Mouse (Mus musculus) brain, embryonic 14.5 days (tissue): Measurements from ENCODE around the gene Zfp882. TPM values are rescaled to one million over a fixed set of nuclear protein-coding genes. Genes with fewer than 3 reads are reported as not detected.
A peak's percentile ranks its signal among the peaks of the same experiment; 100 is the strongest.
"Not testable (repeated sequence)": the region's sequence is repeated elsewhere in the genome, so short reads cannot be mapped to it uniquely, and the experiment has no call there.

Source experiments
- DNase-seq: peaks from one replicate; pipeline ENCODE4 v3.0.0-alpha.2; 2011; ENCODE audit warnings: low read depth
- CTCF ChIP-seq: fragments of 200-500 bp; IDR thresholded peaks from 2 replicates; pipeline ENCODE4 v1.5.1; 2012; ENCODE audit warnings: inconsistent platforms, mild to moderate bottlenecking, moderate library complexity, borderline replicate concordance; ENCODE audit not compliant: insufficient read depth, insufficient read length; ENCODE audit errors: extremely low read depth
- POLR2A ChIP-seq: fragments of 200-500 bp; IDR thresholded peaks from 2 replicates; pipeline ENCODE4 v1.6.1; 2012; ENCODE audit warnings: mild to moderate bottlenecking, inconsistent platforms, borderline replicate concordance; ENCODE audit not compliant: poor library complexity, insufficient read depth, insufficient read length, severe bottlenecking; ENCODE audit errors: extremely low read depth
- polyA plus RNA-seq: library from polyadenylated mRNA; depleted of rRNA; stranded (reverse); fragments of >200 nt; gene quantifications from 2 replicates; pipeline ENCODE4 v1.2.3, GENCODE M21; 2012; rRNA removed

The Zfp882 gene
- 9.0 and 13.1 TPM in 2 replicates for polyA plus RNA-seq

GRCm38 (mm10) chr8:71908309-71909261 lies at the start of gene Zfp882, which contains the start of gene Zfp617:
TSS of gene Zfp882 (plus strand) at chr8:71908608.
TSS of gene Zfp617 (plus strand) at chr8:71908635.
- TF ChIP-seq POLR2A, result peak; percentile 81; the same call in 1 of the 2 replicates
- peak; percentile 55 for TF ChIP-seq CTCF
- DNase-seq, result peak; percentile 96

DNA sequence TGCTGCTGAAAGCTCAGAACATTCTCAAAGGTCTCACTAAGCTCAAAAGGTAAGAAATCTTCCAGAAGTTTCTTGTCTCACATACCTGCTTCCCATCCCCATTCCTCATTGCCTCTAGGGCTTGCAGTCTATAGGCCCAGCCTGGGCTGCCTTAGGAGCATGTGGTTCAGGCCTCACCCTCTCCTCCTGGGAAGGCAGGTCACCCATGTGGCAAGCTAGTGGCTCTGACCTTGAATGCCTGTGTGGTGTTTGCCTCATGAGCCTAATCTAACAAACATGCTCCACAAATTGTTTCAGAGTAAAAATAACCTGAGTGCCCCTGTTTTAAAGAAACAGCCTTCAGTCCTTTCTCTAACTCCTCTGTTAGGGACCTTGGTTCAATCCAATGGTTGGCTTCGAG lies 46.9 kb upstream of the Zfp882 start:
- not testable (repeated sequence) for DNase-seq

GRCm38 (mm10) chr8:71862038-71862437 lies 46.4 kb upstream of the Zfp882 start:
- DNase-seq, result not testable (repeated sequence)

DNA sequence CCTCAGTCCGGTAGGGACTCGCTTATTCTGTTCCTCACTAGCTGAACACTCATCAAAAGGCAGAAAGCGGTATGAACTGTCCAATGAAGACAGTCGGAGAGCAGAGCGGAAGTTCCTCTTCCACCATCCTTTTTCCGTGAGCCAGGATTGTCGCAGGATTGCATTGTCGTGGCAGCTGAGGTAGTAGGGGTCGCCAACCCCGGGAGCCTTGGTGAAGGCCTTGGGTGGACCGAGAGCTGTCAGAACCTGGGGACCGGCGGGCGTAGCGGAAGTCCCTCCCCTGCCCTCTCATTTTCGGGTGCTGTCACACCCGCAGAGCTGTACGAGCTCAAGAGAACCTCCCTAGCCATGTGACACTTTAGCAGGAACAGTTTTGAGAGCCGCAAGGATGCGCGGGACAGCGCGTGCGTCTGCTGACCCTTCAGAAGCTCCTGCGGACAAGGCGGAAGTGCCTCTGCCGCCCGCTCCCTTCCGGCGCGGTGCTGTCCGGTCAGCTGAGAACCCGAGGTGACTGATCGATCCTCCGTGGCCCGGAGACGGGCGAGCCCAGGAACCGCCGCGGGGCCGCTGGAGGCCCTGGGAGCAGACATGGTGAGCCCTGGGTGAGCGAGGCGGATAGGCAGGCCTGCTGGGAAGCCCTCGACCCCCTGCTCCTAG lies 26.7 kb upstream of the Zfp882 start, which contains the start of gene Zfp709:
Gene Zfp709 (plus strand): TSS at position 402 of the 657 bp plus-strand sequence.
- TF ChIP-seq CTCF (no peak), POLR2A (peak; percentile 31; the same call in 1 of the 2 replicates)
- DNase-seq, result peak; percentile 89

DNA sequence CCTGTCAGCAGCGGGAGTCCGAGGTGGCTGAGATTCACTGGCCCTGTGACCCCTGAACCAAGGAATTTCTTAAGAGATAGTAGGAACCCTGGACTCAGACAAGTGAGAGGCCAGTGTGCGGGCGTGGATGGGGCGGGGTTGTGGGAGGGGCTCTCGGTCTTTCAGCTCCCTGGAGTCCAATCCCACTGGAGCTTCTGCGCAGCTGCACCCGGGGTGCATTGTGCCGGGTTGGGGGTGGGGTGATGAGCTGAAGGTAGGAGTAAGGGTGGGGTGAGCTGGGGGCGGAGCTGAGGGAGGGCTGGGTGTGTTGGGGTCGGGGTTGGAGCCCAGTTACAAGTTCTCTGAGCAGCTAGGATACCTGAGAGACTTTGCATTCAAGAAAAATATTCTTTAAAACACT lies 7.7 kb upstream of the Zfp882 start:
- DNase-seq, result not testable (repeated sequence)

- DNase-seq, result not testable (repeated sequence)
Observed at GRCm38 (mm10) chr8:71903084-71903483, 5.3 kb upstream of the Zfp882 start.

GRCm38 (mm10) chr8:71906809-71907208 lies 1.6 kb upstream of the Zfp882 start:
- no peak for DNase-seq
- TF ChIP-seq CTCF (no peak), POLR2A (no peak)

DNA sequence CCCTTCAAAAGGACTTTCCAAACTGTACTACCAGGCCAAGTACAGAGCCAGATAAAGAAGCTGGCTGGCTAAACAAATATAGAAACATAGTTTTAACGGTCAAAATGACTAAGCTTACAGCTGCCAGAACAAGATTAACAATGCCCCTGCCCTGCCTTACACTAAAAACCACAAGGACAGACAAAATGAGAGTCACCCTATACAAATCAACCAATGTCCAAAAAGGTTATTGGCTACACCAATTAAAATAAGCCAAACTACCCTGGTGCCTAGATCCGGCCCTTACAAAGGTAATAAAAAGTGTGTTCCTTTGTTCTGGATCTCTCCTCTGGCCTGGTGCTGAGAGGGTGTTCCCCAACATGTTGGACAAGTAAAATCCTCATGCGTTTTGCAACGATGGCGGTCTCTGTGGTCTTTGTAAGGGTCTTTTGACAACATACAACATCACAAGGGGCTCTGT lies 580 bp upstream of the Zfp882 start:
- TF ChIP-seq POLR2A (no peak), CTCF (no peak)
- DNase-seq, result no peak

DNA sequence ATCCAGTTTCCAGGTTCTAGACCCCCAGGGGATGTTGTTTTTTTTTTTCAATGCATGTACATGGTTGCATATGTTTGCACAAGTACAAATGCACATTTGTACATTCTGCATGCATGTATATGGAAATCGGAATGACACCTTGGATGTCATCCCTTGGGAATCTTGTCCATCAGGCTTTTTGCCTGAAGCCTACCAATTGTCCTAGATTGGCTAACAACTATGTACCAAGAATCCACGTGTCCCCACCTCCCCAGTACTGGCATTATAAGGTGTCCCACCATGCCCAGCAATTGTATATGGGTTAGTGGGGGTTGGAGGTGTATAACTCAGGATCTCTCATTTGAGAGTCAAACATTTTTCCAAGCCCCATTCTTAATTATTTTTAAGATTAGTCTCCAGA lies 3.9 kb downstream of the Zfp882 start:
- no peak for TF ChIP-seq CTCF
- TF ChIP-seq POLR2A, result no peak
- no peak for DNase-seq

DNA sequence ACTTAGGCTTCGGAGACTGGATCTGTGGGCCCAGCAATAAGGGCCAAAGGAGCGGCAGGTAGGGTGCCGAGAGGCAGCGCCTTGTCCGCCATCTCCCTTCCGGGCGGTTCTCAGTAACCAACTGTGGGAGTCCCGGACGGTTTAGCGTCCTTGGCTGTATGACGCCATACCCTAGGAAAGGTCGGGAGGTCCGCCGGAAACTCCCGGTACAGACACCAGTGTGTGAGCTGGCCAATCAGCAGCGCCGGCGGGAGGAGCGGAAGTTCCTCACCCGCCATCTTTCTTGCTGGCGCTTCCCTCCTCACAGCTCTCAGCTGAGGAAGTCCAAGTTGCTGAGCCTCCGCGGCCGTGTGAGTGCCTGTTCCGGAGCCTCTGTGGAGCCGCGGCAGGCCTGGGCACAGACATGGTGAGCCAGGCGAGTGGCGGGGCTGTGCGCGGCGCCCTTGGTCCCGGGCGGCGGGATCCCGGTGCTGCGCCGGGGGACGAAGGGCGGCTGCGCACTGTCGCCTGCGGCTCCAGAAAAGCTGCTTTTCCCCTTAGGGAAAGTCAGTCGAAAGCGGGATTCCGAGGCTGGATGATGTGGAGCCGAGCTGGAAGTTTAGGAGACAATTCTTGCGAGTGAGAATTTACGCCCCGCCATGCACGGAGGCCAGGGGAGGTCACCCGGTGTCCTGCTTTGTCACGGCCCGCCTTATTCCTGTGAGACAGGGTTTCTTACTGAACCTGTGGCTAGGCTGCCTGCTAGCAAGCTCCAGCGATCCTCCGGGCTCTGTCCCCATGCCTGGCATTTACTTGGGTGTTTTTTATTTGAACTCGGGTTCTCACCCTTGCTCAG lies 14.4 kb downstream of the Zfp882 start:
- TF ChIP-seq POLR2A, result 0 out of 2 replicates have a peak, but pooled peaks have one; percentile 4
- TF ChIP-seq CTCF, result no peak
- DNase-seq, result peak; percentile 98

DNA sequence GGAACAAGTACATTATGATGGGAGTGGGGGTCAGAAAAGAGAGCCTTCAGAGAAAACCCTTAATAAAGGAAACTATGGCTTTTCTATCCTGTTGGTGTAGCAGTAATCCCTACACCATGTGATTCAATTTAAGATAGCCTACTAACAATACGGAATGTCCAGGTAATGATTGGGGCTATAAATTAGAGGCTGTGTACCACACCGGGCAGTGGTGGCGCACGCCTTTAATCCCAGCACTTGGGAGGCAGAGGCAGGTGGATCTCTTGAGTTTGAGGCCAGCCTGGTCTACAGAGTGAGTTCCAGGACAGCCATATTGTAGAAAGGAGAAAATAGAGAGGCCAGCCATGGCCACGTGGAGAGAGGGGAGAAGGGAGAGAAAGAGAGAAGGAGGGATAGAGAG lies 17.4 kb downstream of the Zfp882 start:
- DNase-seq, result no peak
- TF ChIP-seq CTCF (no peak), POLR2A (no peak)

- DNase-seq, result no peak
- TF ChIP-seq CTCF, result no peak
- TF ChIP-seq POLR2A, result no peak
Observed at GRCm38 (mm10) chr8:71926551-71926950, 18.1 kb downstream of the Zfp882 start.
